Mouse (Mus musculus): ENCODE results near the gene Lsp1. TPM values are rescaled to one million over a fixed set of nuclear protein-coding genes. Genes with fewer than 3 reads are reported as not detected.

Gene Lsp1
- polyA plus RNA-seq, 1 experiment from 2014 or later, result 15.5 TPM

DNA sequence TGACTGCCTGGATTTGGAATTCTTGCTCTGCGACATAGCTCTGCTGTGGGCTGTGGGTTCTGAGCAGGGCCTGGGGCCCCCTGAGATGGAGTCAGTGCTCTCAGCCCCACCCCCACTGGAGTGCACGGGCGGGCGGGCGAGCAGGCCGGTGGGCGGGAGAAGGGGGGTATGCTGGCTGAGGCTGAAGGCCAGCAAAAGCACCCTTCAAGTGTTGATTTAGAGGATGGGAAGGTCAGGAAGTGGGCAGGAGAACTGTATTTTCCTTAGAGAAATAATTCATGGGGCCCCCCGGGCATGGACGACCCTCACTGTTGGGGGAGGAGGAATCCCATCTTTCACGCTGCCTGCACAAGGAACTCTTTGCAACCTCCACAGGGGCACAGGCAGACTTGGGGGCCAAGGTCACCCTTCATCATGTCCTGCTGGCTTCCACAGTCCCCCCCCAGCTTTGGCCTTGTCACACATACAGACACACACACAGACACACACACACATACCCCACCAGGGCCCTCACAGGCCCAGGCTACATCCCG, 82.2 kb downstream of the Lsp1 start:
- ChIA-PET POLR2A (no interaction called here), CTCF (no interaction called here)
- H3K27me3 ChIP-seq, result no peaks in the 10 kb centered on the region
- DNase-seq (ENCODE audit: low read depth, low spot score), result no peak
- in situ Hi-C loops (cut with MboI; ENCODE audit: low pct_unique_long_range_greater_than_20kb), result loop anchor here (5.0 kb wide), 1 partner anchor 129 kb away; no protein-coding TSS in a partner anchor
- ATAC-seq, result no peak
- TF ChIP-seq CTCF (IDR thresholded peaks at IDR 0.05), result no peak

Other genes starting within 250 kb of the Lsp1 start
- gene Gm7579, start 248.9 kb upstream of the Lsp1 start, polyA plus RNA-seq (2021), result not detected
- gene Krtap5-5, start 230.8 kb upstream of the Lsp1 start, polyA plus RNA-seq (2021), result not detected
- gene Gm40460, start 219.7 kb upstream of the Lsp1 start, polyA plus RNA-seq (2021), result not detected
- not detected for gene Gm2431, start 202.5 kb upstream of the Lsp1 start, polyA plus RNA-seq (2021)
- gene Gm4559, start 186.4 kb upstream of the Lsp1 start, polyA plus RNA-seq (2021), result not detected
- gene Krtap5-1, start 163.7 kb upstream of the Lsp1 start, polyA plus RNA-seq (2021), result not detected
- gene Krtap5-4, start 157.3 kb upstream of the Lsp1 start, polyA plus RNA-seq (2021), result not detected
- 325 TPM for gene Ifitm10, start 87.1 kb upstream of the Lsp1 start, polyA plus RNA-seq (2021)
- gene Gm49369, start 78.1 kb upstream of the Lsp1 start, polyA plus RNA-seq (2021), result 1,155 TPM
- 3,389 TPM for gene Ctsd, start 72.8 kb upstream of the Lsp1 start, polyA plus RNA-seq (2021)
- gene Syt8, start 26.0 kb upstream of the Lsp1 start, polyA plus RNA-seq (2021), result 11.5 TPM
- gene Tnni2, start 19.0 kb upstream of the Lsp1 start, polyA plus RNA-seq (2021), result 1.5 TPM
- gene Tnnt3, start 38.0 kb downstream of the Lsp1 start, polyA plus RNA-seq (2021), result 0.22 TPM
- gene Mrpl23, start 71.9 kb downstream of the Lsp1 start, polyA plus RNA-seq (2021), result 6.9 TPM
- gene Igf2, start 206.0 kb downstream of the Lsp1 start, polyA plus RNA-seq (2021), result 0.13 TPM
- gene Gm49394, start 209.1 kb downstream of the Lsp1 start, polyA plus RNA-seq (2021), result not detected